Mouse (Mus musculus) liver, adult 2 months (tissue): Measurements from ENCODE around the gene Gpr18.

Experiments used
- CTCF ChIP-seq: fragments of 200-500 bp; IDR thresholded peaks from 2 replicates; pipeline ENCODE4 v1.5.1; 2011; ENCODE audit warnings: low read depth, low read length, control low read depth
- POLR2A ChIP-seq: fragments of 200-500 bp; IDR thresholded peaks from 2 replicates; pipeline ENCODE4 v1.6.1; 2011; ENCODE audit warnings: low read length, control low read depth; ENCODE audit not compliant: insufficient read depth; ENCODE audit errors: extremely low read depth

GRCm38 (mm10) chr14:121932180-121932579 lies 16.6 kb upstream of the Gpr18 start:
- TF ChIP-seq CTCF: no peak
- no peak for TF ChIP-seq POLR2A
